Mouse (Mus musculus): ENCODE data around the gene Ttc27. TPM values are rescaled to one million over a fixed set of nuclear protein-coding genes. Genes with fewer than 3 reads are reported as not detected.

The Ttc27 gene
- polyA plus RNA-seq, 1 experiment, result 21.1 TPM

GRCm38 (mm10) chr17:74888836-74889534 is 171.5 kb downstream of the Ttc27 start:
- no peak overlapping the region for H3K4me3 ChIP-seq (ENCODE audit: insufficient read depth, poor library complexity, severe bottlenecking)
- no peaks in the 10 kb centered on the region for H3K27me3 ChIP-seq (ENCODE audit: control insufficient read depth, insufficient read depth, insufficient read length)
- no peak overlapping the region for H3ac ChIP-seq (ENCODE audit: control insufficient read depth, insufficient read length, low read depth)
- no peaks in the 10 kb centered on the region for H3K79me3 ChIP-seq (ENCODE audit: low read depth)
- H3K36me3 ChIP-seq (ENCODE audit: control insufficient read depth, insufficient read depth), result no peaks in the 10 kb centered on the region
- TF ChIP-seq USF1 (IDR thresholded peaks at IDR 0.05; ENCODE audit: low read depth) (no peak), FOSL1 (IDR thresholded peaks at IDR 0.05; ENCODE audit: insufficient read depth, low read length, poor library complexity, severe bottlenecking) (no peak), MAX (IDR thresholded peaks at IDR 0.05) (no peak), CEBPB (IDR thresholded peaks at IDR 0.05; ENCODE audit: low read depth) (no peak), MYOD1 (IDR thresholded peaks at IDR 0.05; ENCODE audit: control insufficient read depth, insufficient read length, low read depth) (no peak), MYOG (IDR thresholded peaks at IDR 0.05; ENCODE audit: control insufficient read depth, extremely low read depth, insufficient read length) (no peak), CTCF (IDR thresholded peaks at IDR 0.05; ENCODE audit: control insufficient read depth, insufficient read depth, insufficient read length) (no peak)
- no peaks in the 10 kb centered on the region for H3K79me2 ChIP-seq (ENCODE audit: control insufficient read depth, insufficient read depth)

- Histone ChIP-seq H3K36me3 (ENCODE audit: control insufficient read depth, insufficient read depth) (no peaks in the 10 kb centered on the region), H3K79me3 (ENCODE audit: low read depth) (no peaks in the 10 kb centered on the region), H3K79me2 (ENCODE audit: control insufficient read depth, insufficient read depth) (no peaks in the 10 kb centered on the region), H3K27me3 (ENCODE audit: control insufficient read depth, insufficient read depth, insufficient read length) (no peaks in the 10 kb centered on the region), H3K4me3 (ENCODE audit: insufficient read depth, poor library complexity, severe bottlenecking) (no peak overlapping the region), H3ac (ENCODE audit: control insufficient read depth, insufficient read length, low read depth) (no peak overlapping the region)
- no peak for TF ChIP-seq USF1 (IDR thresholded peaks at IDR 0.05; ENCODE audit: low read depth)
- no peak for TF ChIP-seq CTCF (IDR thresholded peaks at IDR 0.05; ENCODE audit: control insufficient read depth, insufficient read depth, insufficient read length)
- no peak for TF ChIP-seq MYOG (IDR thresholded peaks at IDR 0.05; ENCODE audit: control insufficient read depth, extremely low read depth, insufficient read length)
- TF ChIP-seq FOSL1 (IDR thresholded peaks at IDR 0.05; ENCODE audit: insufficient read depth, low read length, poor library complexity, severe bottlenecking), result no peak
- no peak for TF ChIP-seq CEBPB (IDR thresholded peaks at IDR 0.05; ENCODE audit: low read depth)
- no peak for TF ChIP-seq MYOD1 (IDR thresholded peaks at IDR 0.05; ENCODE audit: control insufficient read depth, insufficient read length, low read depth)
- TF ChIP-seq MAX (IDR thresholded peaks at IDR 0.05), result no peak
Measured at GRCm38 (mm10) chr17:74889535-74890117, 172.1 kb downstream of the Ttc27 start.

- Histone ChIP-seq H3K79me2 (ENCODE audit: control insufficient read depth, insufficient read depth) (no peaks in the 10 kb centered on the region), H3K27me3 (ENCODE audit: control insufficient read depth, insufficient read depth, insufficient read length) (no peaks in the 10 kb centered on the region), H3K79me3 (ENCODE audit: low read depth) (no peaks in the 10 kb centered on the region), H3K4me3 (ENCODE audit: insufficient read depth, poor library complexity, severe bottlenecking) (no peak overlapping the region), H3K36me3 (ENCODE audit: control insufficient read depth, insufficient read depth) (no peaks in the 10 kb centered on the region), H3ac (ENCODE audit: control insufficient read depth, insufficient read length, low read depth) (no peak overlapping the region)
- TF ChIP-seq MAX (IDR thresholded peaks at IDR 0.05), result no peak
- no peak for TF ChIP-seq CTCF (IDR thresholded peaks at IDR 0.05; ENCODE audit: control insufficient read depth, insufficient read depth, insufficient read length)
- TF ChIP-seq MYOG (IDR thresholded peaks at IDR 0.05; ENCODE audit: control insufficient read depth, extremely low read depth, insufficient read length), result no peak
- no peak for TF ChIP-seq USF1 (IDR thresholded peaks at IDR 0.05; ENCODE audit: low read depth)
Measured at GRCm38 (mm10) chr17:74902453-74902852, 184.9 kb downstream of the Ttc27 start.

GRCm38 (mm10) chr17:74903411-74904331 is 186.1 kb downstream of the Ttc27 start:
- H3K36me3 ChIP-seq (ENCODE audit: control insufficient read depth, insufficient read depth), result no peaks in the 10 kb centered on the region
- no peaks in the 10 kb centered on the region for H3K79me2 ChIP-seq (ENCODE audit: control insufficient read depth, insufficient read depth)
- H3ac ChIP-seq (ENCODE audit: control insufficient read depth, insufficient read length, low read depth), result no peak overlapping the region
- H3K79me3 ChIP-seq (ENCODE audit: low read depth), result no peaks in the 10 kb centered on the region
- TF ChIP-seq MAX (IDR thresholded peaks at IDR 0.05) (no peak), MYOD1 (IDR thresholded peaks at IDR 0.05; ENCODE audit: control insufficient read depth, insufficient read length, low read depth) (no peak), USF1 (IDR thresholded peaks at IDR 0.05; ENCODE audit: low read depth) (no peak), CTCF (IDR thresholded peaks at IDR 0.05; ENCODE audit: control insufficient read depth, insufficient read depth, insufficient read length) (no peak), CEBPB (IDR thresholded peaks at IDR 0.05; ENCODE audit: low read depth) (no peak), FOSL1 (IDR thresholded peaks at IDR 0.05; ENCODE audit: insufficient read depth, low read length, poor library complexity, severe bottlenecking) (no peak), MYOG (IDR thresholded peaks at IDR 0.05; ENCODE audit: control insufficient read depth, extremely low read depth, insufficient read length) (no peak)
- no peak overlapping the region for H3K4me3 ChIP-seq (ENCODE audit: insufficient read depth, poor library complexity, severe bottlenecking)
- no peaks in the 10 kb centered on the region for H3K27me3 ChIP-seq (ENCODE audit: control insufficient read depth, insufficient read depth, insufficient read length)

- H3K79me3 ChIP-seq (ENCODE audit: low read depth), result no peaks in the 10 kb centered on the region
- no peak overlapping the region for H3ac ChIP-seq (ENCODE audit: control insufficient read depth, insufficient read length, low read depth)
- no peaks in the 10 kb centered on the region for H3K79me2 ChIP-seq (ENCODE audit: control insufficient read depth, insufficient read depth)
- TF ChIP-seq FOSL1 (IDR thresholded peaks at IDR 0.05; ENCODE audit: insufficient read depth, low read length, poor library complexity, severe bottlenecking) (no peak), USF1 (IDR thresholded peaks at IDR 0.05; ENCODE audit: low read depth) (no peak), MAX (IDR thresholded peaks at IDR 0.05) (no peak), CTCF (IDR thresholded peaks at IDR 0.05; ENCODE audit: control insufficient read depth, insufficient read depth, insufficient read length) (no peak), CEBPB (IDR thresholded peaks at IDR 0.05; ENCODE audit: low read depth) (no peak), MYOG (IDR thresholded peaks at IDR 0.05; ENCODE audit: control insufficient read depth, extremely low read depth, insufficient read length) (no peak), MYOD1 (IDR thresholded peaks at IDR 0.05; ENCODE audit: control insufficient read depth, insufficient read length, low read depth) (no peak)
- no peak overlapping the region for H3K4me3 ChIP-seq (ENCODE audit: insufficient read depth, poor library complexity, severe bottlenecking)
- no peaks in the 10 kb centered on the region for H3K36me3 ChIP-seq (ENCODE audit: control insufficient read depth, insufficient read depth)
- H3K27me3 ChIP-seq (ENCODE audit: control insufficient read depth, insufficient read depth, insufficient read length), result no peaks in the 10 kb centered on the region
Measured at GRCm38 (mm10) chr17:74904332-74904687, 186.8 kb downstream of the Ttc27 start.

Measured in C2C12 (cell line).